Mouse (Mus musculus): ENCODE data around the gene Mink1.
A peak's percentile ranks its signal among the peaks of the same experiment; 100 is the strongest.

The Mink1 gene

DNA sequence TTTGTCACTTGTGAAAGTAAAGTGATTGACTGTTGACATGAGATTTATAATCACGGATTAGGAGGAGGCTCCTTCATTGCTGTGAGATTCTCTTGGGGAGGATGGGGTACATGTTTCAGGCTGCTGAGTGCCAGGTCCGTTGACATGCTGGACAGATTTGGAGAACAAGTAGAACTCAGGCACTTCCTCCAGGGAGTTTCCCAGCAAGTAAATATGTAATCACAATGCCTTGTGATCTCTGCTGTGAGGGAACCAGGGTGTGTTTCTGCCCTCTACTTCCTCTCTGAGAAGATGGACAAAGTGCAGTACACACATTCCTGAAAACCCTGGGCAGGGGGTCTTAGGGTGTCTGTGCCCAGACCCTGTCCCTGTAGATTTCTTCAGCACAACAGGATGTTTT is 33.0 kb downstream of the Mink1 start:
- no peak for DNase-seq

GRCm38 (mm10) chr11:70596094-70596493 is 33.4 kb downstream of the Mink1 start:
- no peak for DNase-seq

GRCm38 (mm10) chr11:70597301-70597700 is 34.6 kb downstream of the Mink1 start:
- no peak for DNase-seq

DNA sequence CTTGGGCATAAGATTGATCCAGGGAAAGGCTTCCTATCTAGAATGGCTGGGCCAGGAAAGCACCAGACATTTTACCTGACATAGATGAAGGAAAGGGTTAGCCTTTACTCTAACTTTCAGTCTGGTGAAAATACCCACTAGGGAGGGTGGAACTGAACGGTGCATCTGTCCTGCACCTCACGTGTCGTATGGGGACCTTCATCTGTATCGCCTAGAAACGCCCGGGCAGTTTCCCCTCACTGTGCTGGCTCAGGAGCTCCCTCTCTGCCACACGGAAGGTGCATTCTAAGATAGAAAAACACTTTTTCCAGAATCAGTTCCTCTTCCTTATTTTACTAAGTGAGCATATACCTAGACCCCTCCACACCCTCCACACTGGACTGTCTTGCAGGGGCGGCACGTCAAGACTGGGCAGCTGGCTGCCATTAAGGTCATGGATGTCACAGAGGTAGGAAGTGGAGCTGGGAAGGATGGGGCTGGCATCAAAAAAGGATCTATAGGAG is 35.8 kb downstream of the Mink1 start:
- DNase-seq = no peak

GRCm38 (mm10) chr11:70605024-70605566 is 42.4 kb downstream of the Mink1 start:
- peak; percentile 89 for DNase-seq

DNA sequence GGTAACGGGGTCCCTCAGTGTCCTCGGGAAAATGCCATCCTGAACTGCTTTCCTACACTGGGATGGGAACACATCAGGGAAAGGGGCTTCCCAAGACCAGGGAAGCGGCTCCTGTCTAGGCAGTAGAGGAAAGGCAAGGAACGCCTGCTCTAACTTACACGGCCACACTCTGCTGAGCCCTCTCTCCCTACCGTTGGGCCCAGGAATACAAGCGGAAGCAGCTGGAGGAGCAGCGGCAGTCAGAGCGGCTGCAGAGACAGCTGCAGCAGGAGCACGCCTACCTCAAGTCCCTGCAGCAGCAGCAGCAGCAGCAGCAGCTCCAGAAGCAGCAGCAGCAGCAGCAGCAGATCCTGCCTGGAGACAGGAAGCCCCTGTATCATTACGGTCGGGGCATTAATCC is 44.0 kb downstream of the Mink1 start:
- DNase-seq = no peak

DNA sequence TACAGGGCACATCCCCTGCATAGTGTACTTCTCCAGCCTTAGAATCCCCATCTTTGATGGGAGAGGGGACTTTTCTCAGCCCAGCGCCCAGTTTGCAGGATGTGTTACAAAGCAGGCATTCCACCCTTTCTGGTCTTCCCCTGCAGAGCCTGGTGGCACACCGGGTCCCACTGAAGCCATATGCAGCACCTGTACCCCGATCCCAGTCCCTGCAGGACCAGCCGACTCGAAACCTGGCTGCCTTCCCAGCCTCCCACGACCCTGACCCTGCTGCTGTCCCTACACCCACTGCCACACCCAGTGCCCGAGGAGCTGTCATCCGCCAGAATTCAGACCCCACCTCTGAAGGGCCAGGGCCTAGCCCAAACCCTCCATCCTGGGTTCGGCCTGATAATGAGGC is 44.9 kb downstream of the Mink1 start:
- DNase-seq = no peak

DNA sequence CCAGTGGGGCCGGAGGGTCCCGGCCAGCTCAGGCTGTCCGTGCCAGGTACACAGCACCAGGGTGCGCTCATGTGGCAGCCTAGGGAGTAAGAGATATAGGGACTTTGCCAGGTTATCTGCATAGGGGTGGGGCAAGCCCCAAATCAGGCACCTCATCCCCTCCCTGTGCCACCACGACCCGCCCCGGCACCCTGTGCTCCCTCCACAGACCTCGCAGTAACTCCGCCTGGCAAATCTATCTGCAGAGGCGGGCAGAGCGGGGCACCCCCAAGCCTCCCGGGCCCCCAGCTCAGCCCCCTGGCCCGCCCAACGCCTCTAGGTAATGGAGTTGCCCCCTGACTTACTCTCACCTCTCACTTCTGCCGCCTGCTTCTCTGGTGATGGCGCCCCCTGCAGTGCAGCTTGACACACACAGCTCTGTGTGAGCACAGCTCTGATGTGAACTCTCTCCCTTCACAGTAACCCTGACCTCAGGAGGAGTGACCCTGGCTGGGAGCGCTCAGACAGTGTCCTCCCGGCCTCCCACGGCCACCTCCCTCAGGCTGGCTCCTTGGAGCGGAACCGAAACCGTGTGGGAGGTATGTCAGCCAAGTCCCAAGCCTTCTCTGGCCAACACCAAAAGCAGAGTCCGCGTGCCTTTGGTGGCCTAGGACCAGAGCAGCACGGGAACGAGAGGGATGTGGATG is 45.8 kb downstream of the Mink1 start:
- DNase-seq = peak; percentile 69

DNA sequence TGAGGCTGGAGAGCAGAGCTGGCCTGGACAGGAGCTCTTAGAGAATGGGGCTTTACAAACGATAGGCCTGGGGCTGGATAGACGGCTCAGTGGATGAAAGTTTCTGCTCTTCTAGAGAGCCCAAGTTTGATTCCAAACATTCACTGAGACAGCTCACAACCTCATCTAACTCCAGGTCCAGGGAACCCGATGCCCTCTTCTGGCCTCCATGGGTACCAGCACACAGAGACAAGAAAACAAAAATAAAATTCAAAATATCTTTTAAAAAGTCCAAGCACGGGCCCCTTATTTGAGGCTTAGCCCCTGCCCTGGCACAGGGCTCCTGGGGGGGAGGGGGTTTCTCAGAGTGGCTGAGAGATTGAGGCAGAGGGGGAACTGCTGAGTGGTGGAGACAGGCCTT is 48.1 kb downstream of the Mink1 start:
- DNase-seq = no peak

GRCm38 (mm10) chr11:70612505-70612904 is 49.8 kb downstream of the Mink1 start:
- DNase-seq = no peak

DNA sequence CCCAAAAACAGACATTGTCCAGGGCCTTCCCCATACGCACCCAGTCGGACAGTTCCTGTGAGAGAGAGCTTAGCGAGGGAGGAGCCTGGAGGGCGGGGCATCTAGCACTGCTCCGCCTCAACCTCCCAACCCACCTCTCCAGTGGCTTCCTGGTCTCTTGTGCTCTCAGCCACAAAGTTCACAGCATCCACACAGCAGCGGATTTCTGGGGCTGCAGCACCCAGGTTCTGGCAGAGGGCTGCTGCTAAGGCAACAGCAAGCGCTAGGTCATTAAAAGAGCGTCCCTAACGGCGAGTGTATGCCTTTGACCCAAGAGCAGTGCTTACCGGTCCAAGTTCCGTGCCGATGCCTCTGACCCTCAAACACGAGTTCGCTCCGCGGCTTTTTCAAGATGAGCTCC is 52.4 kb downstream of the Mink1 start:
- DNase-seq = peak; percentile 79

DNA sequence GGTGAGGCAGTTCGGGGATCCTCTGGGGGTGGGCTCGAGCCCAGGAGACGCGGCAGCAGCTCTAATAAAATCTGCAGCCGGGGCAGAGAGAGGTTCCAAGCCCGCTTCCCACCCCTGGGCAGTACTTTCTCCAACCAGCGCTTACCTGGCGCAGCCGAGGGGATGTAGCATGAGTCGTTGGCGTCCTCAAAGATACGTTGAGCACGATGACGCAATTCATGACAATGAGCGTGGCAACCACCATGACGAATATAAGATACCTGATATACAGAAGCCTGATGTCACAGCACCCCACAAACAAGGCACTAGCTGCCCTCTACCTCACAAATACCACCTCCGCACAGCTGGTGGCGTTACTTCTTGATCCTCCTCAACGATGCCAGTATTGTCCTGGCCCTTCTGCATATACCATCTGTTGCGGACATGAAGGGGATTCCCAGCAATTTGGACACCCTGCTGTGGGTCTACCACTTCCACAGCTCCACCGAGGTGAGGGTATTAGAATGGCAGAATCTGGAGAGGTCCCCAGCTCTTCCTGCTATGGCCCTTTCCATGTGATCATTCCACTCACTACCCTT is 52.9 kb downstream of the Mink1 start, which contains the start of gene 4930544D05Rik:
Gene 4930544D05Rik (plus strand): TSS at position 333 of the 578 bp plus-strand sequence.
- no peak for DNase-seq

DNA sequence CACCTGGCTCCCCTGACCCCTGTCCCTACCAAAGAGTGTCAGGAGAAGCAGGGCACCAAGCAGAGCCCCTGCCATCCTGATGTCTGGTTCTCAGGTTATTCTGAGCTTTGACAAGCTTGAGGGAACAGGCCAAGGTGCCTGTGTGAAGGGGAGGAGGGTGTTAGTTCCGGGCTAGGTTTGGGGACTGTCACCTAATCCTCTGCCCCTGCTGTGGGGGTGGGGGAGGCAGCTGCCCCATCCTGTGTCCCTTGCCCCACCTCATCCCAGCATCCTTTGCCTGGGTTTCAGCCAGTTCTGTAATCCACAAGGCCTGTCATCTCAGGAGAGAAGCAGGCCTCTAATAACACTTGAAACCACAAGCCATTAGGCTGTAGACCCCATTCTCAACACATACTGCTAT is 56.4 kb downstream of the Mink1 start, which contains the start of gene Chrne:
Gene Chrne (minus strand): TSS at position 116 of the 400 bp plus-strand sequence.
- DNase-seq = no peak

- no peak for DNase-seq
These were observed 59.5 kb downstream of the Mink1 start for GRCm38 (mm10) chr11:70621972-70622814.

GRCm38 (mm10) chr11:70623053-70623742 is 60.5 kb downstream of the Mink1 start:
- DNase-seq = no peak

DNA sequence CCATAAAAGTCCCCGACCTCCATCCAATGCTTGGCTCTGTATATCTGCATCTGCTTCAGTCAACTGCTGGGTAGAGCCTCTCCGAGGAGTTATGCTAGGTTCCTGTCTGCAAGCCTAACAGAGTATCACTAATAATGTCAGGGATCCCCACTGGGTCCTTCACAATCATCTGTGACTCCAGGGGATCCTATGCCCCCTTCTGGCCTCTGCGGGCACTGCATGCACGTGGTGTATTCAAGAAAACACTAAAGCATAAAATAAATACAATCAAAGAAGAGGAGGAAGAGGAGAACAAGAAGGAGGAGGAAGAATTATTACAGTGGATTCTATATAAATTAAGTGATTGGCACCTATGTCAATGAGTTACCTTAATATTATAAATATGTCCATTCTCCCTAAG is 62.8 kb downstream of the Mink1 start:
- DNase-seq = peak; percentile 79

- DNase-seq = peak; percentile 26
These were observed 64.2 kb downstream of the Mink1 start for GRCm38 (mm10) chr11:70626877-70627276.

DNA sequence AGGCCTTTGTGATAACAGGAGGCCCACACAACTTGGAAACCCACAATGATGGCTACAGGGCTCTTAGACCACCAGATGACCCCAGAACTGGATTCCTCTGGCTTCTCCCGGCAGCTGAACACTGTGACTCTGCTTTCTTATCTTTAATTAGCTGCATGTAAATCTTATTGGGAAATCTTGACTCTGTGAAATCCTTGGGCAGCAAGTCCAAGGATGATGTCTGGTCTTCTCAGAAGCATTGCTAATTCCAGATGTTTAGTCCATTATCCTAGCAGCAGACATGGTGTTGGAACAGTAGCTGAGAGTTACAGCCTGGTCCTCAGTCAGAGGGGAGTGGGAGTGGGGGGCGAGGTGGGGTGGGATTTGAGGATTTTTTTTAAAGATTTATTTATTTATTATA is 65.8 kb downstream of the Mink1 start:
- DNase-seq = no peak

DNA sequence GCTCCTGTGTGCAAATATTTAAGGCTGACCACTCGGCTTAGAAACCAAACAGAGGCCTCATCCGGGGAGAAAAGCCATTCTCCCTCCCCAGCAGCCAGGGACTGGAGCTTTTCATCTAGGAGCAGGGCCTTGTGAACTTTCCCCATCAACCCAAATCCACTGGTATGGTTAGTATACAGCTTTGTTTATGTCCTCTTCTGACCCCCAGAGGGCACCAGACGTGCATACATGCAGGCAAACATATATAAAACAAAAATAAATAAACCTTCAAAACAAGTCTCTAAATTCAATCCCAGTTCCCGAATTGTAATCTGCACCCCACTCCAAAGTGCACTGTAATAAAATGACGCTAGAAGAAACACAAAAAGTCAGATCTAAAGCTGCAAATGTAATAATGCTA is 66.9 kb downstream of the Mink1 start:
- peak; percentile 28 for DNase-seq

DNA sequence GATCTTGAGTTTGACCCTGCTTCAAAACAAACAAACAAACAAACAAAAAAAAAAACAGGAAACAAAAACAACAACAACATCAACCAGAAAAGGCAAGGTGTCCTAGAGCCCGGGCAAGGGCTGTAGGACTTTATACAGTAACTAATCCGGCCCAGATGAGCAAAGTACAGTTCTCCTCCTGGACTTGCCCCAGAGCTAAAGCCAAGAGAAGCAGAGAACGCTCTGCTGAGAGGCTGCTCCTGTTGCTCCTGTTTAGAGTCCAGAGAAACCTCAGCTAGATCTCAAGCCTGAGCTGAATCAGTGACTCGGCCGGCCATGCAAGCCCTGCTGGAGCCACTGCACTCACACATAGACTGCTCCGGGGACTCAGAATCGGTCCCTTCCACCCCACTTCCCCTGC is 67.4 kb downstream of the Mink1 start:
- DNase-seq = peak; percentile 51

DNA sequence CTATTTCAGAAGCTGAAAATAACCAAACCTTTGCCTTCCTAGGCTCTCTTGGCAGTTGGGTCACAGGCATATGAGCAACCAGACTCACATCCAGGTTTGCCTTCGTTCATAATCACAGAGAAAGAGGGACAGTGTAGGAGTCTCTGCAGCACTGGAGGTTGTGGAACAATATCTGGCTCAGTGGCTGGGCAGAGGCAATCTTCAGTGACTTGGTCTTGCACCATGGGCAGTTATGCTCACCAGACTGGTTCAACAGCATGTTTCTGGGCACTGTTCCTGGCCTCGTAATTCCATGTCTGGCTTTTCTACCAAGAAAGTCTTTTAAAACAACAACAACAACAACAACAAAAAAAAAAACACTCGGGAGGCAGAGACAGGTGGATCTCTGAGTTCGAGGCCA is 72.9 kb downstream of the Mink1 start:
- no peak for DNase-seq

GRCm38 (mm10) chr11:70637764-70638163 is 75.1 kb downstream of the Mink1 start:
- no peak for DNase-seq

DNA sequence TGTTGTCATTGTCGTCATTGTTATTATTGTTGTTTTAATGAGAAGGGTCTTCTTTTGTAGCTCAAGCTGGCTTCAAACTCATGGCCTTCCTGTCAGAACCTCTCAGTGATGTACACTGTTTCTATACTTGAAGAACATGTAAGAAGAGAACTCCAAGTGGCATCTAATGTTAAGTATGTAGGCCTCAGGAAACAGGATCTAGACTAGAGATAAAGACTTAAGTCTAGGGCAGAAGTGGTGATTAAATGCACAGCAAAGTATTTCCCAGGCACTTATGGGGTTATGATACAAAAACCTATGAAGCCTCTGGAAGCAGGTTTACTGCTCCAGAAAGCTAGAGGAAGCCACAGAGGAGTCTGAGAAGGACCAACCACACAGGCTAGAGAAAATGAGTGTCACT is 75.6 kb downstream of the Mink1 start:
- DNase-seq = no peak

Measured in kidney, postnatal 10 days (tissue).